Mouse (Mus musculus): ENCODE measurements around the gene Clec14a. TPM values are rescaled to one million over a fixed set of nuclear protein-coding genes. Genes with fewer than 3 reads are reported as not detected.
"Not testable (repeated sequence)": the region's sequence is repeated elsewhere in the genome, so short reads cannot be mapped to it uniquely, and the experiment has no call there.

Clec14a gene
- 22.0 and 22.1 TPM in 2 replicates for polyA plus RNA-seq (2015; fragmentation: Nextera tagmentation; extraction: Ambion mirVana)

DNA sequence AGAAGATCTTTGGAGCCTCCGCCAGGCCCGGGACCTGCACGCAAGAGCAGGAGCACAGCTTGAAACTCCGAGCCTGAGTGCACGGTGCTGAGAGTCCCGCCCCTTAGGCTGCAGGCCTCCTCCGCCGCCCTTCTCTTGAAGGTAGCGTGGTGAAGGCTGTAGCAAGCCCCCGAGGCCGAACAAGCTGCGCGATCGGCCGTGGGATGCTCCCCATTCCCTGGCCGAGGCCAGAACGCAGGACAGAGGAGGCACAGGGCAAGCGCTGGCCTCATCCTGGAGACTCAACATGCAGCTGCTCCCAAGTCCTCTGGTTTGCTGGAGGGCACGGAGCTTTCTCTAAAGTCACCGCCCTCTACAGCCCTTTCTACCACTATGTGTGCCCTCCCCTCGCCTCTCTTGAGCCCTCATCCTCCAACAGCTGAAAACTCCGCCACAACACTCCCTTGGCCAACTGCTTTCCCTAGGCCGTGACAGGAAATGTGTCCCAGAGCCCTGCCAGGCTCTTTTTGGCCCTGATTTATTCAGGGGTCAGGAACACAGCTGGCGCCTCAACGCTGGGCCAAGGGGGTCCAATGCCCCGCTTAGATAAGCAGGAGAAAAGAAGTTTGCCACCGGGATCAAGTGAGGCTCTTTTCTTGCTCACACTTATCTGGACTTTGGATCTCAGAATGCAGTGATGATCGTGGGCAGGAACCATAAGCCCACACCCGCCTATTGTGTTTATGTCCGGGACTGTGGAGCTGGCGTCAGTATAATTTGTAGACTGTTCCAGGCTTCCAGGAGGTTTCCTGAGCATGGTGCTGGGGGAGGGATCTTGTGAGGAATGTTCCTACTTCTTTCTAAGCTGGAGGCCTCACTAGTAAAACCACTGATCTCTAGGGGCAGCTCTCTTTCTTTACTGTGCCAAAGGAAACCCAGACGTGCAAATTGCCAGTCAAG, at the start of gene Clec14a:
TSS of gene Clec14a (minus strand) at position 728 of the 939 bp plus-strand sequence.
- Histone ChIP-seq H3K4me3 (ENCODE audit: low read length) (peak within 1 kb of the TSS; percentile 57), H3K9ac (ENCODE audit: low read length) (peak within 1 kb of the TSS; percentile 74), H3K27ac (ENCODE audit: low read length) (peak within 1 kb of the TSS; percentile 88), H3K27me3 (ENCODE audit: control insufficient read depth, insufficient read depth, low read length) (no peaks in the 10 kb centered on the region), H3K9me3 (replicated peaks; ENCODE audit: control insufficient read depth, low read length) (no peaks in the 10 kb centered on the region), H3K4me1 (ENCODE audit: control insufficient read depth, insufficient read depth, low read length) (no peaks in the 10 kb centered on the region), H3K4me2 (ENCODE audit: low read depth, low read length) (peak within 1 kb of the TSS; percentile 70), H3K36me3 (ENCODE audit: control insufficient read depth, insufficient read depth) (no peaks in the 10 kb centered on the region)
- 6% methylated on average over 32 of the region's 32 CpGs for WGBS
- peak; percentile 86 for ATAC-seq (replicated peaks; ENCODE audit: extremely low read depth, insufficient read depth, low FRiP score)

DNA sequence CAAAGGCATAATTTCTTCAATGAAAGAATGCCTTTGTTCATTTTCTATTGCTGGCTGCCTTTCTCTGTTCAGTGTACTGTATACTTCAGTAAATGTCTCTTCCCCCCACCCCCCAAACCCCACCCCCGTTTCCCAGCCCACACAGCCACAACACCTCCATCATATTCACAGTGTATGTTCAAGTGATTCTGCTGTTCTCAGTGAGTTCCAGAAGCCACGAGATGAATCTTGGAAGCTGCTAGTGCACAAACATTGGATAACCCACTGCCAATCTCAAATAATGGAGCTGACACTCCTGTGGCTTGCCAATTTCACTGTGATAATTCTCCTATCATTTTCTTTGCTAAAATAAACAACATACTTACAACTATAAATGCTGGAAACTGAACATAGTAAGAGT, 38.7 kb upstream of the Clec14a start:
- Histone ChIP-seq H3K36me3 (ENCODE audit: control insufficient read depth, insufficient read depth) (no peaks in the 10 kb centered on the region), H3K27me3 (ENCODE audit: control insufficient read depth, insufficient read depth, low read length) (no peaks in the 10 kb centered on the region), H3K9ac (ENCODE audit: low read length) (no peak overlapping the region), H3K4me1 (ENCODE audit: control insufficient read depth, insufficient read depth, low read length) (no peaks in the 10 kb centered on the region; the same call in 1 of the 2 replicates), H3K4me3 (ENCODE audit: low read length) (no peak overlapping the region), H3K4me2 (ENCODE audit: low read depth, low read length) (no peak overlapping the region), H3K27ac (ENCODE audit: low read length) (no peak overlapping the region), H3K9me3 (replicated peaks; ENCODE audit: control insufficient read depth, low read length) (no peaks in the 10 kb centered on the region)
- 65% methylated on average over 2 of the region's 2 CpGs for WGBS
- no peak for ATAC-seq (replicated peaks; ENCODE audit: extremely low read depth, insufficient read depth, low FRiP score)

DNA sequence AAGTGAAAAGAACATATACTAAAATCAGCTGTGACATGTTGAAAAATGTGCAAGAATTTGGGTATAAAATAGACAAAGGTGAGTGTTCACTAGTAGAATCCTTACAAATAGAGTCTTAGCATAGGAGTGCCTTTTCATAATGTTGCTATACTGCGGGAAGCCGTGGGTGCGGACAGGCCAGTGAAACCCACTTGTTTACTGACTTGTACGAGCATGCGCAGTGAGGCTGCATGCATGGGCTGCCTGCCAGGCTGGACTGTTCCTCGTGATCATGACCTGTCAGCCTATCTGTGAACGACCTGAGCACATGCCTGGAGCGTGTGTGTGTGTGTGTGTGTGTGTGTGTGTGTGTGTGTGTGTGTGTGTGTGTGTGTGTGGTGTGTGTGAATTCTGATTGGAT, 37.3 kb upstream of the Clec14a start:
- not testable (repeated sequence) for H3K9me3 ChIP-seq (replicated peaks; ENCODE audit: control insufficient read depth, low read length); H3K4me2 ChIP-seq (ENCODE audit: low read depth, low read length); ATAC-seq (replicated peaks; ENCODE audit: extremely low read depth, insufficient read depth, low FRiP score); H3K4me3 ChIP-seq (ENCODE audit: low read length); H3K27ac ChIP-seq (ENCODE audit: low read length); H3K27me3 ChIP-seq (ENCODE audit: control insufficient read depth, insufficient read depth, low read length); H3K9ac ChIP-seq (ENCODE audit: low read length); H3K36me3 ChIP-seq (ENCODE audit: control insufficient read depth, insufficient read depth); H3K4me1 ChIP-seq (ENCODE audit: control insufficient read depth, insufficient read depth, low read length)
- WGBS = 49% methylated on average over 8 of the region's 8 CpGs

- Histone ChIP-seq H3K9ac (ENCODE audit: low read length) (no peak overlapping the region), H3K36me3 (ENCODE audit: control insufficient read depth, insufficient read depth) (no peaks in the 10 kb centered on the region), H3K4me2 (ENCODE audit: low read depth, low read length) (no peak overlapping the region), H3K4me3 (ENCODE audit: low read length) (no peak overlapping the region), H3K27ac (ENCODE audit: low read length) (no peak overlapping the region), H3K4me1 (ENCODE audit: control insufficient read depth, insufficient read depth, low read length) (no peaks in the 10 kb centered on the region; the same call in 1 of the 2 replicates), H3K9me3 (replicated peaks; ENCODE audit: control insufficient read depth, low read length) (no peaks in the 10 kb centered on the region), H3K27me3 (ENCODE audit: control insufficient read depth, insufficient read depth, low read length) (no peaks in the 10 kb centered on the region)
- WGBS = 12% methylated on average over 2 of the region's 2 CpGs
- no peak for ATAC-seq (replicated peaks; ENCODE audit: extremely low read depth, insufficient read depth, low FRiP score)
Observed at GRCm38 (mm10) chr12:58305567-58305966, 36.5 kb upstream of the Clec14a start.

GRCm38 (mm10) chr12:58296980-58297379, 27.9 kb upstream of the Clec14a start:
- Histone ChIP-seq H3K9ac (ENCODE audit: low read length) (no peak overlapping the region), H3K4me3 (ENCODE audit: low read length) (no peak overlapping the region), H3K36me3 (ENCODE audit: control insufficient read depth, insufficient read depth) (no peaks in the 10 kb centered on the region), H3K4me1 (ENCODE audit: control insufficient read depth, insufficient read depth, low read length) (no peaks in the 10 kb centered on the region), H3K27ac (ENCODE audit: low read length) (peak overlapping the region; percentile 53), H3K9me3 (replicated peaks; ENCODE audit: control insufficient read depth, low read length) (no peaks in the 10 kb centered on the region), H3K4me2 (ENCODE audit: low read depth, low read length) (no peak overlapping the region), H3K27me3 (ENCODE audit: control insufficient read depth, insufficient read depth, low read length) (no peaks in the 10 kb centered on the region)
- no peak for ATAC-seq (replicated peaks; ENCODE audit: extremely low read depth, insufficient read depth, low FRiP score)
- WGBS = 55% methylated on average over 6 of the region's 6 CpGs

DNA sequence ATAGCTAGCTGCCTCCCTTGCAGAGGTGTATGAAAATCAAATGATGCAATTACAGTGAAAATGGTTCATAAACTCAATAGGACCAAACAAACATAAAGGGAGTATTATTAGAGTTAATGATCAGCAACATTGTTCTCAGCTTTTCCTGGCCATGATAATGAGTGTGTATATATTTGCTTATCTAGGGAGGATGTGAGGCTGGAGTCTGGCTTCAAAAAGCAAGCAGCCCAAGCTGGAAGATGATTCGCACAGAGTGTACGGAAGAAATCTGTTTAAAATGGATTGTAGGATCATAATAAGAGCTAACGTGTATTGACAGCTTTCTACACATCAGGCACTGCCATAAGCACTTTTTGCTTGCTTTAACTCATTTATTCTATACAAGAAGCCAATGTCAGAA, 16.8 kb upstream of the Clec14a start:
- H3K9ac ChIP-seq (ENCODE audit: low read length) = no peak overlapping the region
- no peak overlapping the region for H3K4me2 ChIP-seq (ENCODE audit: low read depth, low read length)
- H3K4me3 ChIP-seq (ENCODE audit: low read length) = no peak overlapping the region
- no peaks in the 10 kb centered on the region for H3K9me3 ChIP-seq (replicated peaks; ENCODE audit: control insufficient read depth, low read length)
- H3K27me3 ChIP-seq (ENCODE audit: control insufficient read depth, insufficient read depth, low read length) = no peaks in the 10 kb centered on the region
- H3K27ac ChIP-seq (ENCODE audit: low read length) = no peak overlapping the region
- ATAC-seq (replicated peaks; ENCODE audit: extremely low read depth, insufficient read depth, low FRiP score) = no peak
- H3K4me1 ChIP-seq (ENCODE audit: control insufficient read depth, insufficient read depth, low read length) = no peaks in the 10 kb centered on the region
- no peaks in the 10 kb centered on the region for H3K36me3 ChIP-seq (ENCODE audit: control insufficient read depth, insufficient read depth)
- 60% methylated on average over 3 of the region's 3 CpGs for WGBS

DNA sequence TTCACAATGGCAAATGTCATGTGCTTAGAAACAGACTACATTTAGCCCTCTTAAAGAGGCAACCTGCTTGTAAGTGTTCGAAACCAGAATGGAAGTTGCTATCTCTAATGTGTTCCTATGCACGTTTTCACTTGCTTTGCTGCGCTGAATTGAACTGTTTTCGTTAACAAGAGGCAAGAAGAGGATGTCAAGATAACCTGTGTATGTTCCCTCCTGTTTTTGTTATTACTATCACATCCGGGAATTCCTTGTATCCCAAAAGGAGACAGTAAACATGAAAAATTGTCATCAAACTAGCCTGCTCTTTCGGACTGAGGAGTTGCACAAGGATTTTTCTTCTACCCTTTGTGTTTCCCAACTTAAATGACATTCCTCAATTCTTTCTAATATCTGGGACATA, 1.4 kb upstream of the Clec14a start:
- Histone ChIP-seq H3K36me3 (ENCODE audit: control insufficient read depth, insufficient read depth) (no peaks in the 10 kb centered on the region), H3K4me3 (ENCODE audit: low read length) (no peak overlapping the region), H3K4me2 (ENCODE audit: low read depth, low read length) (no peak overlapping the region), H3K9me3 (replicated peaks; ENCODE audit: control insufficient read depth, low read length) (no peaks in the 10 kb centered on the region), H3K9ac (ENCODE audit: low read length) (no peak overlapping the region), H3K4me1 (ENCODE audit: control insufficient read depth, insufficient read depth, low read length) (no peaks in the 10 kb centered on the region), H3K27me3 (ENCODE audit: control insufficient read depth, insufficient read depth, low read length) (no peaks in the 10 kb centered on the region), H3K27ac (ENCODE audit: low read length) (peak overlapping the region; percentile 18; the same call in 1 of the 2 replicates)
- 62% methylated on average over 6 of the region's 6 CpGs for WGBS
- no peak for ATAC-seq (replicated peaks; ENCODE audit: extremely low read depth, insufficient read depth, low FRiP score)

- Histone ChIP-seq H3K9me3 (replicated peaks; ENCODE audit: control insufficient read depth, low read length) (no peaks in the 10 kb centered on the region), H3K27me3 (ENCODE audit: control insufficient read depth, insufficient read depth, low read length) (no peaks in the 10 kb centered on the region), H3K4me3 (ENCODE audit: low read length) (no peak overlapping the region), H3K36me3 (ENCODE audit: control insufficient read depth, insufficient read depth) (no peaks in the 10 kb centered on the region), H3K27ac (ENCODE audit: low read length) (peak overlapping the region; percentile 76), H3K9ac (ENCODE audit: low read length) (no peak overlapping the region), H3K4me2 (ENCODE audit: low read depth, low read length) (no peak overlapping the region), H3K4me1 (ENCODE audit: control insufficient read depth, insufficient read depth, low read length) (no peaks in the 10 kb centered on the region)
- 69% methylated on average over 4 of the region's 4 CpGs for WGBS
- no peak for ATAC-seq (replicated peaks; ENCODE audit: extremely low read depth, insufficient read depth, low FRiP score)
Observed at GRCm38 (mm10) chr12:58269505-58269904, 415 bp upstream of the Clec14a start.

DNA sequence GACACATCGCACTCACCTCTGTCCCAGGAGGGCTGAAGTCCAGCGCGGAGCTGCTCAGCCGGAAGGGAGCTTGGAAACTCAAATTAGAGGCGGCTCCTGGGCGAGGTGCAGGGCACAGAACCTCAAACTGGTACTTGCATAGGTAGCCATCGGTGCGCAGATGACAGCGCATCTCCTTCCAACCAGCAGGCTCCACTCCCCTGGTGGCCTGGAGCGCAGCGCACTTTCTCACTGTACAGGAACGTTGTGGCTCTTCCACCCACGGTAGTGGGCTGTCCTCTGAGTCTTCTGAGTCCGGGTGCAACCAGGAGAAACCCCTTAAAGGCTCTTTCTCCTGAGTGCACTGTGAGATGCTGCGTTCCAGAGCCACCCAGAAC, 916 bp downstream of the Clec14a start:
- Histone ChIP-seq H3K27ac (ENCODE audit: low read length) (peak overlapping the region; percentile 88), H3K9ac (ENCODE audit: low read length) (peak overlapping the region; percentile 74), H3K36me3 (ENCODE audit: control insufficient read depth, insufficient read depth) (no peaks in the 10 kb centered on the region), H3K4me2 (ENCODE audit: low read depth, low read length) (peak overlapping the region; percentile 70), H3K27me3 (ENCODE audit: control insufficient read depth, insufficient read depth, low read length) (no peaks in the 10 kb centered on the region), H3K4me1 (ENCODE audit: control insufficient read depth, insufficient read depth, low read length) (no peaks in the 10 kb centered on the region), H3K4me3 (ENCODE audit: low read length) (peak overlapping the region; percentile 57), H3K9me3 (replicated peaks; ENCODE audit: control insufficient read depth, low read length) (no peaks in the 10 kb centered on the region)
- WGBS = 2% methylated on average over 15 of the region's 15 CpGs
- peak; percentile 21 for ATAC-seq (replicated peaks; ENCODE audit: extremely low read depth, insufficient read depth, low FRiP score)
